Mouse (Mus musculus): ENCODE measurements around the gene Bax. TPM values are rescaled to one million over a fixed set of nuclear protein-coding genes. Genes with fewer than 3 reads are reported as not detected.
A peak's percentile ranks its signal among the peaks of the same experiment; 100 is the strongest.

Bax gene
- total and polyA plus RNA-seq, 3 experiments: 105 to 778 (median 205) TPM

- Histone ChIP-seq H3K4me1 (ENCODE audit: control insufficient read depth in 1 of 2, insufficient read depth in 2 of 2, low read length in 2 of 2) (peaks cover 2 to 30% of the 10 kb centered on the region in 2 experiments; a peak in 3 of 4 replicates), H3K36me3 (ENCODE audit: control insufficient read depth in 1 of 2, insufficient read depth in 2 of 2, low read length in 2 of 2) (peaks cover 2 to 13% of the 10 kb centered on the region in 2 experiments; a peak in 3 of 4 replicates), H3K9ac (ENCODE audit: control insufficient read depth, low read depth, low read length, poor library complexity, severe bottlenecking) (peak overlapping the region; percentile 42), H3K4me3 (ENCODE audit: control insufficient read depth in 1 of 2, insufficient read depth in 1 of 2, low read depth in 2 of 2, low read length in 2 of 2) (peak overlapping the region; percentile 80 to 87), H3K9me3 (replicated peaks; ENCODE audit: insufficient read depth, low read length) (no peaks in the 10 kb centered on the region), H3K79me2 (ENCODE audit: control insufficient read depth, insufficient read depth, low read length, poor library complexity) (peaks cover 19% of the 10 kb centered on the region), H3K27ac (ENCODE audit: control insufficient read depth, low read depth, low read length) (no peak overlapping the region), H3K27me3 (ENCODE audit: control insufficient read depth in 1 of 2, insufficient read depth in 2 of 2, low read length in 2 of 2) (no peaks in the 10 kb centered on the region)
- DNase-seq (ENCODE audit: low read depth, low spot score): no peak
- TF ChIP-seq EP300 (IDR thresholded peaks at IDR 0.05; ENCODE audit: low read depth in 1 of 2, low read length in 2 of 2): no peak
- TF ChIP-seq ZC3H11A (IDR thresholded peaks at IDR 0.05; ENCODE audit: low read depth, low read length): 0 out of 2 replicates have a peak, but pooled peaks have one; percentile 7
- peak; percentile 33; the same call in 1 of the 2 replicates for TF ChIP-seq ZNF384 (IDR thresholded peaks at IDR 0.05; ENCODE audit: low read depth, low read length)
- no peak for TF ChIP-seq USF2 (IDR thresholded peaks at IDR 0.05; ENCODE audit: borderline replicate concordance in 1 of 2, insufficient read depth in 1 of 2, low read depth in 1 of 2, low read length in 2 of 2)
Observed at GRCm38 (mm10) chr7:45467090-45467670, 482 bp upstream of the Bax start.

- H3K27ac ChIP-seq (ENCODE audit: control insufficient read depth, low read depth, low read length): no peak overlapping the region
- no peaks in the 10 kb centered on the region for H3K27me3 ChIP-seq (ENCODE audit: control insufficient read depth in 1 of 2, insufficient read depth in 2 of 2, low read length in 2 of 2)
- H3K9me3 ChIP-seq (replicated peaks; ENCODE audit: insufficient read depth, low read length): no peaks in the 10 kb centered on the region
- peak overlapping the region; percentile 83 for H3K9ac ChIP-seq (ENCODE audit: control insufficient read depth, low read depth, low read length, poor library complexity, severe bottlenecking)
- peaks cover 6 to 25% of the 10 kb centered on the region in 2 experiments for H3K4me1 ChIP-seq (ENCODE audit: control insufficient read depth in 1 of 2, insufficient read depth in 2 of 2, low read length in 2 of 2)
- peaks cover 19% of the 10 kb centered on the region for H3K79me2 ChIP-seq (ENCODE audit: control insufficient read depth, insufficient read depth, low read length, poor library complexity)
- no peak for DNase-seq (ENCODE audit: low read depth, low spot score)
- H3K4me3 ChIP-seq (ENCODE audit: control insufficient read depth in 1 of 2, insufficient read depth in 1 of 2, low read depth in 2 of 2, low read length in 2 of 2): peak overlapping the region; percentile 68 to 87
- peaks cover 2 to 18% of the 10 kb centered on the region in 2 experiments; a peak in 3 of 4 replicates for H3K36me3 ChIP-seq (ENCODE audit: control insufficient read depth in 1 of 2, insufficient read depth in 2 of 2, low read length in 2 of 2)
- no peak for TF ChIP-seq MEF2A (IDR thresholded peaks at IDR 0.05; ENCODE audit: extremely low read depth, insufficient replicate concordance, low read depth, low read length, poor library complexity, severe bottlenecking)
- no peak for TF ChIP-seq TCF12 (IDR thresholded peaks at IDR 0.05; ENCODE audit: low read depth, low read length)
- no peak for TF ChIP-seq UBTF (IDR thresholded peaks at IDR 0.05; ENCODE audit: borderline replicate concordance, insufficient read depth, low read depth, low read length)
- TF ChIP-seq MAZ (IDR thresholded peaks at IDR 0.05; ENCODE audit: low read depth, low read length): no peak
- TF ChIP-seq BHLHE40 (IDR thresholded peaks at IDR 0.05; ENCODE audit: borderline replicate concordance, low read depth, low read length): no peak
- TF ChIP-seq MAFK (IDR thresholded peaks at IDR 0.05; ENCODE audit: borderline replicate concordance, low read depth, low read length): no peak
- TF ChIP-seq USF1 (IDR thresholded peaks at IDR 0.05; ENCODE audit: low read depth, low read length): no peak
- no peak for TF ChIP-seq TAL1 (IDR thresholded peaks at IDR 0.05; ENCODE audit: low read length)
- TF ChIP-seq ZMIZ1 (IDR thresholded peaks at IDR 0.05; ENCODE audit: low read depth, low read length): no peak
- TF ChIP-seq GABPA (IDR thresholded peaks at IDR 0.05; ENCODE audit: low read depth, low read length): no peak
- no peak for TF ChIP-seq NELFE (IDR thresholded peaks at IDR 0.05; ENCODE audit: low read depth, low read length)
- TF ChIP-seq MYB (IDR thresholded peaks at IDR 0.05; ENCODE audit: low read depth, low read length): no peak
- TF ChIP-seq RAD21 (IDR thresholded peaks at IDR 0.05; ENCODE audit: low read depth, low read length): no peak
- TF ChIP-seq POLR2AphosphoS5 (IDR thresholded peaks at IDR 0.05; ENCODE audit: borderline replicate concordance, low read depth, low read length): no peak
- no peak for TF ChIP-seq CHD1 (IDR thresholded peaks at IDR 0.05; ENCODE audit: low read depth, low read length)
- TF ChIP-seq E2F4 (IDR thresholded peaks at IDR 0.05; ENCODE audit: borderline replicate concordance, low read depth, low read length): no peak
Observed at GRCm38 (mm10) chr7:45465549-45465948, 1.1 kb downstream of the Bax start.
